Mouse (Mus musculus): ENCODE results near the gene Krt7. TPM values are rescaled to one million over a fixed set of nuclear protein-coding genes. Genes with fewer than 3 reads are reported as not detected.

Krt7 gene
- polyA plus RNA-seq, 1 experiment from 2014 or later: 0.75 TPM

DNA sequence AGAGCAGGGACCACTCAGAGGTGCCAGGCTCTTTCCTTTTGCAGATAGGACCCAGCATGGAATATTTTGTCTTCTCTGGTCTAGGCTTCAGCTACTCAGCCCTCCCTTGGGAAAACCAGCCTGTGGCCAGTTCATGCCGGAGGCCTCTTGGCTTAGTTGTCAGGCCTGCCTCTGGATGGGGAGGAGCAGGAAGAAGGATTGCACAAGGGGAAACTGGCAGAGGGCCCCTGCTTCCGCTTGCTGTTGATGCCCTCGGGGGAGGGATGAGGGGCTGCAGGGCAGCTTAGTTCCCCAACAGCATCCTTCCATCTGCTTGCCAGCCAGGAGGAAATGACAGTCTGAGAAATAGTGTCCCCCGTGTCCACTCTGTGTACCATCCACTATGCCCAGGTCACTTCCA is 36.0 kb upstream of the Krt7 start:
- Histone ChIP-seq H3K4me3 (ENCODE audit: low read depth, low read length) (no peak overlapping the region), H3K27ac (ENCODE audit: low read depth, low read length) (no peak overlapping the region), H3K27me3 (replicated peaks; ENCODE audit: control insufficient read depth, insufficient read depth, low read length) (no peaks in the 10 kb centered on the region), H3K9ac (ENCODE audit: low read length) (no peak overlapping the region), H3K4me2 (ENCODE audit: low read length) (no peak overlapping the region), H3K36me3 (ENCODE audit: control insufficient read depth, insufficient read depth, low read length) (no peaks in the 10 kb centered on the region), H3K9me3 (replicated peaks; ENCODE audit: control insufficient read depth, low read length) (no peaks in the 10 kb centered on the region), H3K4me1 (ENCODE audit: control insufficient read depth, insufficient read depth, low read length) (no peaks in the 10 kb centered on the region)
- WGBS: 82% methylated on average over 4 of the region's 4 CpGs
- DNase-seq (ENCODE audit: low spot score) (no peak), ATAC-seq (no peak)

DNA sequence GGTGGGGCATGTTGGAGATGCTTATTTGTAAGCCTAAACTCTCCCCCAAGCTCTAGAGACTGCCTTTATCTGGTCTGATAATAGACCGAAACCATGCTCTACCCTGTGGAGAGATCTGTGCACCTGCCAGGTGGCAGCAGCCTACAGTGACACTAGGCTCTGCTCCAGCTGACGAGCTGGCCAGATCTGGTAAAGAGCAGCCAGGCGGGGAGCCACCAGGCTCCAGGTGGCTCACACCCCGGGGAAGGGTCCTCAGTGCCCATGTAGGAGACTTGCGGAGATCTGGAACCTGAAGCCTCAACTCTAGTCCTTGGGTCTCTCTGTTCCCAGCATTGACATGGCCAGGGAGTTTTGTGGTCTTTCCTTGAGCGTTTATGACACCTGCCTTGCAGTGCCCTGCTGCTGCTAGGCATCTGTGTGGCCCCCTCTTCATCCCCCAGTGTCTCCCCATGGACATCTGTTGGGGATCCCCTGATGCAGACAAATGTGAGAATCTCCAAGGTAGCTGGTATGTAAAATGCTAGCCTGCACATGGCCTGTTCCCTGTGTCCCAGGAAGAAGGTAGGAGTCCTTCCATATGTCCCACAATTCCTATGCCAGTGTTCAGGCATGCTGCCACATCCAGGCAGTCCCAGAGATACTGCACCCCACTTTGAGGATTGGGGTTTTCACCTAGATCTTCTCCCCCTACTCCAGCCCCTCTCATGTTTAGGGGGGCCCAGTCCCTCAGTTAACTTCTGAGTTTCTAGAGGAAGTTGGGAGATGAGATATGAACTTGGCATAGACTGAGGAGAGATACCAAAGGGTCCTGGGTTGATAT is 34.7 kb upstream of the Krt7 start:
- H3K27me3 ChIP-seq (replicated peaks; ENCODE audit: control insufficient read depth, insufficient read depth, low read length): no peaks in the 10 kb centered on the region
- 65% methylated on average over 6 of the region's 6 CpGs for WGBS
- no peak overlapping the region for H3K4me2 ChIP-seq (ENCODE audit: low read length)
- H3K9ac ChIP-seq (ENCODE audit: low read length): no peak overlapping the region
- no peaks in the 10 kb centered on the region for H3K9me3 ChIP-seq (replicated peaks; ENCODE audit: control insufficient read depth, low read length)
- no peaks in the 10 kb centered on the region for H3K4me1 ChIP-seq (ENCODE audit: control insufficient read depth, insufficient read depth, low read length)
- H3K36me3 ChIP-seq (ENCODE audit: control insufficient read depth, insufficient read depth, low read length): no peaks in the 10 kb centered on the region
- ATAC-seq (no peak), DNase-seq (ENCODE audit: low spot score) (no peak)
- H3K4me3 ChIP-seq (ENCODE audit: low read depth, low read length): no peak overlapping the region
- H3K27ac ChIP-seq (ENCODE audit: low read depth, low read length): no peak overlapping the region

DNA sequence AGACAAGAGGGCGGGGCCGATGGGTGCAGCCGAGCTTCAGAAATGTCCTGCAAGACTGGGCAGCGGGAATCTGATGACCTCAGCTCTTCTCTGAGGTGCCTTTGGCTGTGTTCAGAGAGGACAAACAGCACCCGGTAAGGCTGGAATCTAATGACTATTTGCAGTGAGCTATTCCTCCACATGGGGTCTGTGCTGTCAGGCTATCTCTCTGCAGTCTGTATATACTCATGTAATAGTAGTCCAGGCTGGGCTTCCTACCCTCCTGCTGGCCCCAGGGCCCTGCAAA is 34.1 kb upstream of the Krt7 start:
- H3K27me3 ChIP-seq (replicated peaks; ENCODE audit: control insufficient read depth, insufficient read depth, low read length): no peaks in the 10 kb centered on the region
- no peak overlapping the region for H3K4me3 ChIP-seq (ENCODE audit: low read depth, low read length)
- H3K4me2 ChIP-seq (ENCODE audit: low read length): no peak overlapping the region
- ATAC-seq (no peak), DNase-seq (ENCODE audit: low spot score) (no peak)
- no peaks in the 10 kb centered on the region for H3K36me3 ChIP-seq (ENCODE audit: control insufficient read depth, insufficient read depth, low read length)
- no peak overlapping the region for H3K27ac ChIP-seq (ENCODE audit: low read depth, low read length)
- no peak overlapping the region for H3K9ac ChIP-seq (ENCODE audit: low read length)
- 71% methylated on average over 5 of the region's 5 CpGs for WGBS
- no peaks in the 10 kb centered on the region for H3K9me3 ChIP-seq (replicated peaks; ENCODE audit: control insufficient read depth, low read length)
- no peaks in the 10 kb centered on the region for H3K4me1 ChIP-seq (ENCODE audit: control insufficient read depth, insufficient read depth, low read length)

DNA sequence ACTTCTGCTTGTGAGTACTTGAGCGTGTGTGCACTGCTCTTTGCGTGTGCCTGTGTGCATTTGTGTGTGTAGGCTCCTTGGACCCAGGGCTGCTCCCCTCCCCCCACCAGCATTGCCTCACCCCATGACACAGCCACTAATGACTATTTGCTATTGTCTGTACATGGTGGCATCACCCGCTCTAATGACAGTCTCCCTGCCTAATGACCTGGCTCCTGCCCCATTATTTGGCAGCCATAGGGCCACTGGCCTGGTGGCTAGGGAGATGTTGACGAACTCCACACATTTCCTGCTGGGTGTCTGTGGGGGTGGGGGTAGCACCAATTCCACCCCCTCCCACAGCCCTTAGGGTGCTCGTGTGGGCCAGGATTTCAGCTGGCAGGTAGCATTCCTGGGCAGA is 32.2 kb upstream of the Krt7 start:
- 62% methylated on average over 5 of the region's 5 CpGs for WGBS
- DNase-seq (ENCODE audit: low spot score) (no peak), ATAC-seq (no peak)
- H3K36me3 ChIP-seq (ENCODE audit: control insufficient read depth, insufficient read depth, low read length): no peaks in the 10 kb centered on the region
- no peaks in the 10 kb centered on the region for H3K9me3 ChIP-seq (replicated peaks; ENCODE audit: control insufficient read depth, low read length)
- no peak overlapping the region for H3K4me2 ChIP-seq (ENCODE audit: low read length)
- no peaks in the 10 kb centered on the region for H3K27me3 ChIP-seq (replicated peaks; ENCODE audit: control insufficient read depth, insufficient read depth, low read length)
- no peak overlapping the region for H3K27ac ChIP-seq (ENCODE audit: low read depth, low read length)
- H3K9ac ChIP-seq (ENCODE audit: low read length): no peak overlapping the region
- no peak overlapping the region for H3K4me3 ChIP-seq (ENCODE audit: low read depth, low read length)
- no peaks in the 10 kb centered on the region for H3K4me1 ChIP-seq (ENCODE audit: control insufficient read depth, insufficient read depth, low read length)

DNA sequence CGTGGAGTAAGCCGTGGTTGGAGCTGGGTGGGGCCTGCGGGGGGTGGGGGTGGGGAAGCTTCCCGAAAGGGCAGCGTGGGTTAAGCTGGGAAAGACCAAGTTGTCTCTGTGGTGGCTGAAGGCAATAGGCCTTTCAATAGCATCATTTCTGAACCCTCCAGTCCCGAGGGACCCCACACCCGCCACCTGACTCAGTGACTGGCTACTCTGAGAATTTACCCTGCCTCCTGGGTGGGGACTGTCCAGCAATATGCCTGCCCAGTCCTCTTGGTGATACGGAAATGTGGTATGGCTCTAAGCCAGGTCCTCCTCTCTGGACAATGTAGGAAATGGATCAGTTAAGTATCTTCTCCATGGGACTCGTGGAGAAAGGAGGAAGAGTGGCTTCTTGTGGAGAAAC is 29.1 kb upstream of the Krt7 start:
- Histone ChIP-seq H3K4me3 (ENCODE audit: low read depth, low read length) (no peak overlapping the region), H3K9ac (ENCODE audit: low read length) (no peak overlapping the region), H3K27me3 (replicated peaks; ENCODE audit: control insufficient read depth, insufficient read depth, low read length) (no peaks in the 10 kb centered on the region), H3K4me1 (ENCODE audit: control insufficient read depth, insufficient read depth, low read length) (no peaks in the 10 kb centered on the region), H3K36me3 (ENCODE audit: control insufficient read depth, insufficient read depth, low read length) (no peaks in the 10 kb centered on the region), H3K27ac (ENCODE audit: low read depth, low read length) (no peak overlapping the region), H3K4me2 (ENCODE audit: low read length) (no peak overlapping the region), H3K9me3 (replicated peaks; ENCODE audit: control insufficient read depth, low read length) (no peaks in the 10 kb centered on the region)
- WGBS: 59% methylated on average over 9 of the region's 9 CpGs
- ATAC-seq (no peak), DNase-seq (ENCODE audit: low spot score) (no peak)

- Histone ChIP-seq H3K9me3 (replicated peaks; ENCODE audit: control insufficient read depth, low read length) (no peaks in the 10 kb centered on the region), H3K4me3 (ENCODE audit: low read depth, low read length) (no peak overlapping the region), H3K4me1 (ENCODE audit: control insufficient read depth, insufficient read depth, low read length) (no peaks in the 10 kb centered on the region), H3K36me3 (ENCODE audit: control insufficient read depth, insufficient read depth, low read length) (no peaks in the 10 kb centered on the region), H3K9ac (ENCODE audit: low read length) (no peak overlapping the region), H3K27ac (ENCODE audit: low read depth, low read length) (no peak overlapping the region), H3K27me3 (replicated peaks; ENCODE audit: control insufficient read depth, insufficient read depth, low read length) (no peaks in the 10 kb centered on the region), H3K4me2 (ENCODE audit: low read length) (no peak overlapping the region)
- DNase-seq (ENCODE audit: low spot score) (no peak), ATAC-seq (no peak)
- WGBS: 85% methylated on average over 11 of the region's 11 CpGs
Measured at GRCm38 (mm10) chr15:101382811-101383210, 28.0 kb upstream of the Krt7 start.

DNA sequence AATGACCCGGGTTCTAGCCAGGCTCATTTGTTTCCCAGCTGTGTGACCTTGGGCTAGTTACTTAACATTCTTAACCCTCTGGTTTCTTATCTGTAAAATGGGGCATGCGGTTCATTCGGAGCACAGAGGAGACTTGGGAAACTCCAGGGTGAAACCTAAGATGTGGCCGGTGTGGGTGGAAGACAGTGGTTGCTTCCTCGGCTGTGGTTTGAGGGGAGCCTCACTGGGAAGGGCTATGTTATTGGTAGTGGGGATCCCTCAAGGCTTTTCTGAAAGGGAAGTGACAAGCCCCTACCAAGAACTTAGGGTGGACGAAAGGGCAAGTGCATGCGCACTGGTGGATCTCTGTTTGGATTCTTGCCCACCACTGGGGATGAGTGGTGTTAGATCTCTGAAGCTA is 26.2 kb upstream of the Krt7 start:
- Histone ChIP-seq H3K27ac (ENCODE audit: low read depth, low read length) (no peak overlapping the region), H3K9me3 (replicated peaks; ENCODE audit: control insufficient read depth, low read length) (no peaks in the 10 kb centered on the region), H3K36me3 (ENCODE audit: control insufficient read depth, insufficient read depth, low read length) (no peaks in the 10 kb centered on the region), H3K9ac (ENCODE audit: low read length) (no peak overlapping the region), H3K4me3 (ENCODE audit: low read depth, low read length) (no peak overlapping the region), H3K27me3 (replicated peaks; ENCODE audit: control insufficient read depth, insufficient read depth, low read length) (no peaks in the 10 kb centered on the region), H3K4me2 (ENCODE audit: low read length) (no peak overlapping the region), H3K4me1 (ENCODE audit: control insufficient read depth, insufficient read depth, low read length) (no peaks in the 10 kb centered on the region)
- DNase-seq (ENCODE audit: low spot score) (no peak), ATAC-seq (no peak)
- 80% methylated on average over 7 of the region's 7 CpGs for WGBS

DNA sequence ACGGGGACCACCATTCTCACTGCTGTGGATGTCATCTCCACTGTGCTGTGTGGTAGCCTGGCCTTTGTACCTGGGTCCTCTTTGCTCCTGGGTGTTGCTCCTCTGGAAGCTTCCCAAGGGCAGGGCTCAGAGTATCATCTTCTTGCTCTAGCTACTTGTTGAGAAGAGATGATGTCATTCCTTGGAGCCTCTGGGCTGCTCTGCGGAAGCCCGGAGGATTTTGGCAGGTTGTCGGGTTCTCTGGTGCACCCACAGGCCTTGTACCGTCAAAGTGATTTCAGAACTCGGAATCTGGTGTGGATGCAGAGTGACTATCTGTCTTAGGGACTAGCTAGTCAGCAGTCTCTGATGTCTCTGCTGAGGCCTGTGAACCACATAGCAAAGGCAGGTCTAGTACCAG is 25.8 kb upstream of the Krt7 start:
- Histone ChIP-seq H3K27me3 (replicated peaks; ENCODE audit: control insufficient read depth, insufficient read depth, low read length) (no peaks in the 10 kb centered on the region), H3K4me1 (ENCODE audit: control insufficient read depth, insufficient read depth, low read length) (no peaks in the 10 kb centered on the region), H3K9ac (ENCODE audit: low read length) (no peak overlapping the region), H3K27ac (ENCODE audit: low read depth, low read length) (no peak overlapping the region), H3K36me3 (ENCODE audit: control insufficient read depth, insufficient read depth, low read length) (no peaks in the 10 kb centered on the region), H3K9me3 (replicated peaks; ENCODE audit: control insufficient read depth, low read length) (no peaks in the 10 kb centered on the region), H3K4me3 (ENCODE audit: low read depth, low read length) (no peak overlapping the region), H3K4me2 (ENCODE audit: low read length) (no peak overlapping the region)
- 84% methylated on average over 6 of the region's 6 CpGs for WGBS
- no peak for ATAC-seq
- DNase-seq (ENCODE audit: low spot score): no peak

DNA sequence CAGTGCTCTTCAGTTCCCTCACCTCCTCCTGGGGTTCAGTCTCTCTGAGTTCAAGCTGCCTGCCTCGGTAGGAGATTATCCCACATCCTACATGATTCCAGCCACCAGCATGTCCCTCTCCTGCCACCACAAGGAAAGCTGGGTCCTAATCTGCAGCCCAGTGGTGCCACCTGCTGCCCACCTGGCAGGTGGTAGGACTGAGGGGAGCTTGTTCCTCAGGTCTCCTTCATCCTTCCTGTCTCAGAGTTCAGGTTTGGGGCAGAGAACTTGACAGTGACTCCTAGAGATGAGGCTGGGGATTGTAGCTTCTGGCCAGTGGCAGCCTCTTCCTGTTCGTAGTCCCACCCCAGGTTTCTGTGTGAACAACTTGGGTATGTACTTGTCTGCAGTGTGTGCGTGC is 23.7 kb upstream of the Krt7 start:
- Histone ChIP-seq H3K4me2 (ENCODE audit: low read length) (no peak overlapping the region), H3K9me3 (replicated peaks; ENCODE audit: control insufficient read depth, low read length) (no peaks in the 10 kb centered on the region), H3K27ac (ENCODE audit: low read depth, low read length) (no peak overlapping the region), H3K9ac (ENCODE audit: low read length) (no peak overlapping the region), H3K4me3 (ENCODE audit: low read depth, low read length) (no peak overlapping the region), H3K27me3 (replicated peaks; ENCODE audit: control insufficient read depth, insufficient read depth, low read length) (no peaks in the 10 kb centered on the region), H3K4me1 (ENCODE audit: control insufficient read depth, insufficient read depth, low read length) (no peaks in the 10 kb centered on the region), H3K36me3 (ENCODE audit: control insufficient read depth, insufficient read depth, low read length) (no peaks in the 10 kb centered on the region)
- ATAC-seq: no peak
- WGBS: 61% methylated on average over 3 of the region's 3 CpGs
- DNase-seq (ENCODE audit: low spot score): no peak
